Mouse (Mus musculus) mouse trophoblast stem cell (cell line): ENCODE results near the gene Klhl2.

Experiments used
- in situ Hi-C, 2 experiments: fragments of 300-500 bp; cut with MseI, MboI; formaldehyde crosslinking; loops; 2 replicates in 1 of 2; 3 replicates in 1 of 2; pipeline ENCODE4 v1.15.1; 2025

The Klhl2 gene

DNA sequence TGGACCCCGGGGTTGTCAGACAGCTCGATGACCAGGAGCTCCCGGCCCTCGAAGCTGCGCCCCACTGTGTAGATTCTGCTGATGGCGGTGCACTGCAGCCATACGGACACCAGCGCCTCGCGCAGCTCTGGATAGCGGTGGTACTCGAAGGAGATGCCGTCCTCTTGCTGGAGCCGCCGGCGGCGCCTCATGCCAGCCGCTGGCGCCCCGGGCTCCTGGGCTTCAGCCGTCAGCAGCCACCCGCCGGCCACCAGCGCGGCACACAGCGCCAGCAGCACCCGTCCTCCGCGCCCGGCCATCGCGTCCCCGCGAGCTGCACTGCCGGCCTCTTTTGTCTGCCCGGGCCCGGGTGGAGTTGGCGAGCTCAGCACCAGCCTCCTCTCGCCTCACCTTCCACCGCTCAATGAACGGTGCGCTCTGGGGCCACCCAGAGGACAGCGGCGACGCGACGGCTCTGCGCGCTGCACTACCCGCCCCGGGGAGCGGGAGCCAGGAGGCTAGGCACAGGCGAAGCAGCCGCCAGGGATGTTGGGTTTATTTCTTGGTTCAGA, 157.1 kb downstream of the Klhl2 start, which contains the start of gene Cpe:
Gene Cpe (minus strand): TSS at position 404 of the 551 bp plus-strand sequence.
- in situ Hi-C loops: loop anchor here in 1 of 2 experiments (10.0 kb wide), 1 partner anchor 78 kb away; no protein-coding TSS in a partner anchor

DNA sequence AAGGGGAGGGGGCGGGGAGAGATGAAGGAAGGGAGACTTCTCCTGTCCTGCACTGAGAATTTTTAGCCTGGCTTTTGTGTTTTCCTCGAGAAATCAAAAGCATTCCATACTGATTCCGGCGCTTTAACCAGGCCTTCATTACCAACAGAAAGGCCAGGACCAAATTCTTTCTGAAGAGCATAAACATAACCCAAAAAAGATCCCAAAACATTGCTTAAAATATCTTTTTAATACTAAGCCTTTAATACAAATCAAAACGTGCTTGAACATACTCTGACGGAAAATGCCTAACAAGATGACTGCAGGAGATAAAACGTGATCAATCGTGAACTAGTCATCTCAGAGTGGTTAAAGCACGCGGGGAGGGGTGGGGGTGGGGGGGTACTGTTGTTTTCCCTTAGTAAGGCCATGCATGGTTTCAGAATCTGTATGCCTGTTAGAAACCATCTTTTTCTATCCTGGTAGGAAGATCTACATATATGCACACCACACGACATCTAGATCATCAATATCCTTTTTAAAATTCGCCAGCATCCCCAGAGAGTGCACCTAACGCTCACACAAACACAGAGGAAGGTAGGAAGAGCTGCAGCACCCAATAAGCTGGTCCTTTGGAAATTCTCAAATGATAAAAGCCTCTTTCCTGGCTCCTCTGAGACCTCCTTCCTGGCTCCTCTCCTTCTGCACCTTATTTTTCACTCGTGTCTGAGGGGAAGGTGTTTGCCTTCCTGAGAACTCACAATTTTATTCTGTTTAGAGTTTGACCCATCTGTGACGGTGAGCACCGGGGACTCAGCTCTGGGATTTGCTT, 158.0 kb downstream of the Klhl2 start:
- in situ Hi-C loops: loop anchor here in 1 of 2 experiments (10.0 kb wide), 1 partner anchor 77 kb away; no protein-coding TSS in a partner anchor

DNA sequence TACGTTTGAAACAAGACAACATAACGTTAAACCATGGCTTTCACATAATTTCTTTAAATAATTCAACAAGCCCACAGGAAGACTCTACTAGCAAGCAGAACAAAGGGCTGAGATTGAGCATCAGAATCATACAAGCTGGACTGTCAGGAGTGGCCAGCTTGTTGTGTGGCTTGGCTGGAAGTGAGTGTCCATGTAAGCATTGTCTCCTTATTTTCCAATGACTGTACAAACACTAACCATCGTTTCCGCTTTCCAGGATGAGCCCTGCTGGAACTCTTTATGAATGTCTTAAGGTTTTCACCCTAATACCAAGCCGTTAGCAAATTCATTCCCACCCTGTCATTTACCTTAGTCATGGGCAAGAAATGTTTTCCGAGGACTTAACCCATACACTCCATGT, 159.0 kb downstream of the Klhl2 start:
- in situ Hi-C loops: loop anchor here in 1 of 2 experiments (10.0 kb wide), 1 partner anchor 76 kb away; no protein-coding TSS in a partner anchor

DNA sequence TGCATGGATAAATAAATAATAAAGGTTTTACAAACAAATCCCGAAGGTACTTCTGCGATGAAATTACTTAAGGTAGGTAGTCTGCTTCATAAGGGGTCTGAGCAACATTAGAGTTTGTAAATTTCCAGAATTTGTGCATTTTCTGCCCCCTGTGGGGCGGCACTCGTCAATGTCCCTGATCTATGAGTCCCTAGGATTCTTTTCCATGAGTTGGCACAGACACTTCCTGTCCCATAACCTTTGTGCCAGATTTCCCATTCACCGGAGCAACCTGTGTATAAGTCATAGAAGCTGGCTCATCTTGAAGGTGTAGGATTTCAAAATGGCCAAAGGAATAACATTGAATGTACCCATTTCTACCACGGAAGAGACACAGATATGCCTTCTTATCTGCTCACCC, 159.5 kb downstream of the Klhl2 start:
- in situ Hi-C loops: loop anchor here in 1 of 2 experiments (10.0 kb wide), 1 partner anchor 76 kb away; no protein-coding TSS in a partner anchor
